ENCODE assay signal across 8 mouse cellular contexts in the genomic region with DNA sequence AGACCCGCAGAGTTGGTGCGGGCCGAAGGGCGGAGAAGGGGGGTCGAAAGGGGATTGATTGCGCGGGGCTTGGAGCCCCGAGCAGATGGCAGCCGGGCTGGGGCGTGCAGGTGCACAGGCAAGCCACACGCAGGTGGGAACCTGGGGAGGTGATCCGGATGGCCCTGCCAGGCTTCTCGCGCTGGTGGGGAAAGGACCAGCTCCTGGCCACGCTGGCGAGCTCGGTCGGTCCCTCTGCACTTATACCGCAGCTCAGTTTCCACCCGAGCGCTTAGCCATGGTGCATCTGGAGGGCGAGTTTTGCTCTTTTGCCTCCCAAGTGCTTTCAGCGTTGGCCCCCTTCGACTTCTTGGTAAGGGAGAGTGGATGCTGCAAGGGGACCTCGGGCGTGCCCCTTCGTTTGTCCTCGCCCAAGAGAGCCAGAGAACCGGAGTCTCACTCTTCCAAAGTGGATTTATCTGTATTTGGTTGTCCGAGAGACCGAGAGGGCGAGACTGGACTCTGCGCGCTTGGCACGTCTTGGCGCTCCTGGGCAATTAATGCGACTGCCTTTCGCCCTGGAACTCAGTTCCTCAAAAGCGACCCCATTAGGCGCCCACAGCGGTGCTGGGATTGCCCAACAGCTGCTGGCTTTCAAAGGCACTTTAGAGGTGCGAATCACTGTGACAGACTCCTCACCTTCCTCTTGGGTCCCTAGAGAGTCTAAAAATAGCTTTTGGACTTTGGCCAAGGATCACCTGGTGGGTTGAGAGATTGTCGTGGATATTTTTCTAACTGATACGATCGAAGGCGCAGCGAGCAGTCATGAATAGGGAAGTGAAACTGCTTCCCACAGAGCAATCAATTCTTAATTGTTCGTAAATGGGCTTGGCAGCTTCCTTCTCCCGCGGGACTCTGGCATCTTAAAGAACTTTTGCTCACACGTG. TPM values are rescaled to one million over a fixed set of nuclear protein-coding genes. Genes with fewer than 3 reads are reported as not detected.
A peak's percentile ranks its signal among the peaks of the same experiment; 100 is the strongest.
DNase-seq lines count a peak whose midpoint lies in the region; ATAC-seq and TF ChIP-seq lines count a peak whose summit lies in the region.

No protein-coding gene starts in this region.

- peak; percentile 43 for DNase-seq in urinary bladder, adult 2 months (ENCODE audit: low spot score)
- DNase-seq in urinary bladder, postnatal 10 days (ENCODE audit: low spot score): no peak
- peak; percentile 47 to 60 for DNase-seq in cerebellum, postnatal 14 days
- peak; percentile 41 to 56 for DNase-seq in lung, adult 18-20 months

- H3K4me1 ChIP-seq in intestine, postnatal 0 days (replicated peaks; ENCODE audit: control insufficient read depth, insufficient read depth, low read length): 0 out of 2 replicates have a peak, but pooled peaks cover 5% of the 10 kb centered on the region
- H3K4me1 ChIP-seq in neural tube, embryonic 14.5 days (ENCODE audit: control insufficient read depth, insufficient read depth, low read length): peaks cover 8% of the 10 kb centered on the region; the same call in 1 of the 2 replicates

- under 1% methylated on average over 51 of the region's 51 CpGs for WGBS in intestine, postnatal 0 days
- WGBS in neural tube, embryonic 14.5 days: under 1% methylated on average over 51 of the region's 51 CpGs

- H3K27ac ChIP-seq in intestine, postnatal 0 days (ENCODE audit: low read depth, low read length): peak overlapping the region; percentile 95
- H3K27ac ChIP-seq in neural tube, embryonic 14.5 days (ENCODE audit: low read depth, low read length): peak overlapping the region; percentile 52; the same call in 1 of the 2 replicates

- H3K9me3 ChIP-seq in intestine, postnatal 0 days (ENCODE audit: control insufficient read depth): no peaks in the 10 kb centered on the region
- H3K9me3 ChIP-seq in neural tube, embryonic 14.5 days (ENCODE audit: control insufficient read depth, low read length): no peaks in the 10 kb centered on the region

- peak overlapping the region; percentile 82 for H3K4me2 ChIP-seq in intestine, postnatal 0 days (replicated peaks; ENCODE audit: low read depth)
- H3K4me2 ChIP-seq in neural tube, embryonic 14.5 days (ENCODE audit: low read depth, low read length): peak overlapping the region; percentile 99

- peak; percentile 57 for ATAC-seq in granulocyte monocyte progenitor cell, adult 5-6 weeks (replicated peaks; ENCODE audit: poor library complexity, severe bottlenecking)
- peak; percentile 17 for ATAC-seq in intestine, postnatal 0 days
- ATAC-seq in neural tube, embryonic 14.5 days (ENCODE audit: low read depth): no peak; the same call in 1 of the 2 replicates
- ATAC-seq in megakaryocyte-erythroid progenitor cell, adult 5-6 weeks (replicated peaks; ENCODE audit: low FRiP score, low TSS enrichment, poor library complexity, severe bottlenecking): no peak

- peak overlapping the region; percentile 93 for H3K4me3 ChIP-seq in intestine, postnatal 0 days (ENCODE audit: low read depth, low read length)
- H3K4me3 ChIP-seq in neural tube, embryonic 14.5 days (ENCODE audit: low read depth, low read length): peak overlapping the region; percentile 58

- no peaks in the 10 kb centered on the region for H3K27me3 ChIP-seq in intestine, postnatal 0 days (replicated peaks; ENCODE audit: control insufficient read depth, insufficient read depth, low read length)
- H3K27me3 ChIP-seq in neural tube, embryonic 14.5 days (ENCODE audit: control insufficient read depth, insufficient read depth, low read length): no peaks in the 10 kb centered on the region; the same call in 1 of the 2 replicates

- no peaks in the 10 kb centered on the region for H3K36me3 ChIP-seq in intestine, postnatal 0 days (ENCODE audit: control insufficient read depth, insufficient read depth)
- H3K36me3 ChIP-seq in neural tube, embryonic 14.5 days (ENCODE audit: control insufficient read depth, insufficient read depth, low read length): no peaks in the 10 kb centered on the region

- no peak for TF ChIP-seq CTCF in intestine, postnatal 0 days (IDR thresholded peaks at IDR 0.05; ENCODE audit: low read depth)

- H3K9ac ChIP-seq in intestine, postnatal 0 days (ENCODE audit: low read depth, low read length): peak overlapping the region; percentile 91
- peak overlapping the region; percentile 59 for H3K9ac ChIP-seq in neural tube, embryonic 14.5 days (replicated peaks; ENCODE audit: low read depth, low read length)

RNA-seq across cellular contexts. Expression of gene Rhpn2, which starts 0.8 kb away (rescaled TPM):
- 4.3 and 5.0 TPM in 2 replicates for polyA plus RNA-seq in urinary bladder, adult 2 months (2012; rRNA removed)
- not detected in 2 replicates for total RNA-seq in granulocyte monocyte progenitor cell, adult 5-6 weeks (2014; fragmentation: Nextera tagmentation)
- not detected in 2 replicates for total RNA-seq in granulocyte monocyte progenitor cell, adult 5-6 weeks (2017)
- polyA plus RNA-seq in intestine, postnatal 0 days (2015; fragmentation: Nextera tagmentation; extraction: Ambion mirVana): 63.3 and 75.0 TPM in 2 replicates
- polyA plus RNA-seq in neural tube, embryonic 14.5 days (2014; fragmentation: Nextera tagmentation; extraction: Ambion mirVana): 5.8 TPM in 2 replicates
- total RNA-seq in megakaryocyte-erythroid progenitor cell, adult 5-6 weeks (2014; fragmentation: Nextera tagmentation): not detected in 2 replicates
- total RNA-seq in megakaryocyte-erythroid progenitor cell, adult 5-6 weeks (2017): not detected in 2 replicates

RNA-seq across cellular contexts. Expression of gene Gpatch1, which starts 16.6 kb away (rescaled TPM):
- polyA plus RNA-seq in urinary bladder, adult 2 months (2012; rRNA removed): 11.6 and 11.7 TPM in 2 replicates
- total RNA-seq in granulocyte monocyte progenitor cell, adult 5-6 weeks (2014; fragmentation: Nextera tagmentation): 20.4 and 29.5 TPM in 2 replicates
- total RNA-seq in granulocyte monocyte progenitor cell, adult 5-6 weeks (2017): 15.4 and 17.4 TPM in 2 replicates
- polyA plus RNA-seq in intestine, postnatal 0 days (2015; fragmentation: Nextera tagmentation; extraction: Ambion mirVana): 8.6 and 9.1 TPM in 2 replicates
- polyA plus RNA-seq in neural tube, embryonic 14.5 days (2014; fragmentation: Nextera tagmentation; extraction: Ambion mirVana): 21.7 and 21.8 TPM in 2 replicates
- 13.8 and 26.2 TPM in 2 replicates for total RNA-seq in megakaryocyte-erythroid progenitor cell, adult 5-6 weeks (2014; fragmentation: Nextera tagmentation)
- 23.3 and 39.3 TPM in 2 replicates for total RNA-seq in megakaryocyte-erythroid progenitor cell, adult 5-6 weeks (2017)

Comparison
In these comparisons a context has a peak if more than half of its experiments do, and no peak if none do; other contexts are left out.
1. ATAC-seq: peak in granulocyte monocyte progenitor cell, adult 5-6 weeks (single experiment) and intestine, postnatal 0 days (single experiment); none in neural tube, embryonic 14.5 days (single experiment) and megakaryocyte-erythroid progenitor cell, adult 5-6 weeks (single experiment).